Mouse (Mus musculus): Measurements from ENCODE around the gene Grm8. TPM values are rescaled to one million over a fixed set of nuclear protein-coding genes. Genes with fewer than 3 reads are reported as not detected.

The Grm8 gene
- total RNA-seq, 1 experiment = 0.67 TPM

DNA sequence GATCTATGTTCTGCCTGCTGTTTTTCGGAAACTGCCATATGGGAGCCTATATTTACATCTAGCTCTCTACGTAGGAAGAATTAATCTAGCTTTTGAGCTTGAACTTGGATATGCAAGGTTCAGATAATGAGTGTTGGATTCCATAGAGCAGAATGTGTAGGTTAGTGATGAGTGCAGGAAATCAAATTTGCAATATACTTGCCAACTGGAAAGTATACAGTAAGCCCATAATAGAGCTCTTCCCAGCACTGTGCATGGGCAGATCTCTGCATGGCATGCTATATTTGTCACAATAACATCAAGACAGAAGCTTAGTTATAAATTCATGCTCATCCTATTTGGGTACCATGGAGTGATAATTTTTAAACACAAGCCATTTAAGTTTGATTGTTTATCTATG lies 763.9 kb downstream of the Grm8 start:
- in situ Hi-C loops (cut with MboI; ENCODE audit: low sequenced_read_pairs in 2 of 2, unreplicated experiment in 2 of 2) = no loop called here
- TF ChIP-seq ZNF384 (IDR thresholded peaks at IDR 0.05; ENCODE audit: low read depth, low read length) = no peak
- no peak for TF ChIP-seq ZC3H11A (IDR thresholded peaks at IDR 0.05; ENCODE audit: borderline replicate concordance, low read depth, low read length)
- no peak for TF ChIP-seq HCFC1 (IDR thresholded peaks at IDR 0.05; ENCODE audit: borderline replicate concordance, insufficient read depth, low read length)
- TF ChIP-seq CHD2 (IDR thresholded peaks at IDR 0.05; ENCODE audit: low read depth, low read length) = no peak
- no peak for TF ChIP-seq MAFK (IDR thresholded peaks at IDR 0.05; ENCODE audit: insufficient read depth, low read depth, low read length)

DNA sequence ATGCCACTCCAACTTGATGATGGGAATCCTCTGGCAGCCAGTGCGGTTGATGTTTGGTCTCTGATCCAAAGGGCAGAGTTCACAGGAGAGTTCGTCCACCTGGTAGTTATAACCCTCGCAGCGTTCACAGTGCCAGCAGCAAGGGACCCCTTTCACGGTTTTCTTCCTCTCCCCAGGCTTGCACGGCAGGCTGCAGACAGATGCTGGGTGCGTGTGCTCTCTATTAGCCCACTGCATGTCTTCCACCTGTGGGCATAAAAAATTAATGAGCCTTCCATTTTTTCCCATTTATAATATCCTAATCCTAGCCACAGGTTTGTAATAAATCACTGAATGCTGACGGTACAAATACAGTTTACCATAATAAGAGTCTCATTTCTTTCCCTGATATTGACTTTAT lies 771.2 kb downstream of the Grm8 start:
- Histone ChIP-seq H3K9me3 (ENCODE audit: control insufficient read depth, insufficient read depth, low read depth, low read length) (no peaks in the 10 kb centered on the region), H3K27ac (ENCODE audit: insufficient read depth, low read depth, low read length, poor library complexity, severe bottlenecking) (no peak overlapping the region), H3K4me1 (ENCODE audit: control insufficient read depth in 2 of 2, insufficient read depth in 2 of 2, low read length in 2 of 2, poor library complexity in 1 of 2) (no peaks in the 10 kb centered on the region), H3K9ac (ENCODE audit: insufficient read depth, low read depth, low read length, poor library complexity, severe bottlenecking) (no peak overlapping the region), H3K36me3 (ENCODE audit: control insufficient read depth, insufficient read depth, low read length, poor library complexity, severe bottlenecking) (no peaks in the 10 kb centered on the region), H3K4me3 (ENCODE audit: insufficient read depth in 1 of 2, low read depth in 1 of 2, low read length in 2 of 2, poor library complexity in 1 of 2, severe bottlenecking in 1 of 2) (no peak overlapping the region)
- TF ChIP-seq ZC3H11A (IDR thresholded peaks at IDR 0.05; ENCODE audit: borderline replicate concordance, low read depth, low read length) = no peak
- no peak for TF ChIP-seq ZNF384 (IDR thresholded peaks at IDR 0.05; ENCODE audit: low read depth, low read length)
- no peak for TF ChIP-seq CHD2 (IDR thresholded peaks at IDR 0.05; ENCODE audit: low read depth, low read length)
- no peak for TF ChIP-seq MAFK (IDR thresholded peaks at IDR 0.05; ENCODE audit: insufficient read depth, low read depth, low read length)
- no peak for TF ChIP-seq HCFC1 (IDR thresholded peaks at IDR 0.05; ENCODE audit: borderline replicate concordance, insufficient read depth, low read length)
- no peak for DNase-seq (ENCODE audit: low read depth, low spot score)
- in situ Hi-C loops (cut with MboI; ENCODE audit: low sequenced_read_pairs in 2 of 2, unreplicated experiment in 2 of 2) = no loop called here

More for the DNA sequence above, 763.9 kb downstream of the Grm8 start:
- Histone ChIP-seq H3K36me3 (ENCODE audit: control insufficient read depth, insufficient read depth, low read length, poor library complexity, severe bottlenecking) (no peaks in the 10 kb centered on the region), H3K9ac (ENCODE audit: insufficient read depth, low read depth, low read length, poor library complexity, severe bottlenecking) (no peak overlapping the region), H3K27ac (ENCODE audit: insufficient read depth, low read depth, low read length, poor library complexity, severe bottlenecking) (no peak overlapping the region), H3K4me3 (ENCODE audit: insufficient read depth in 1 of 2, low read depth in 1 of 2, low read length in 2 of 2, poor library complexity in 1 of 2, severe bottlenecking in 1 of 2) (no peak overlapping the region), H3K4me1 (ENCODE audit: control insufficient read depth in 2 of 2, insufficient read depth in 2 of 2, low read length in 2 of 2, poor library complexity in 1 of 2) (no peaks in the 10 kb centered on the region), H3K9me3 (ENCODE audit: control insufficient read depth, insufficient read depth, low read depth, low read length) (no peaks in the 10 kb centered on the region)
- DNase-seq (ENCODE audit: low read depth, low spot score) = no peak

DNA sequence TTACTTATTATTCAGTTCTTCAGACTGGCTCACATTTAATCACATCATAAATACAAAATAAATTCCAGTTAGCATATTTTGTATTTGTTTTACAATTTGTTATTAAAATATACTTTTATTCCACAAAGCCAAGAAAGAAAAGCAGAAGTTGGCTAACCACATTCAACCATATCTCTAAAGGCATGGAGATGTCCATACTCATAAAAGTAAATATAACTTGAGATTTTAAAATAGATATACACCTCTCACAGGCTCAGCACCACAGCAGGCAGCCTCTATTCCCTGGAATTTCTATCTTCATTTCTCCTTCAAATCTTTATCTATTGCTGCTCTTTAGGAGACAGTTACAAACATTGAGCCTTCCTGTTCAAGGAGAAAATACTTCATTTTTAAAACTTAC lies 774.5 kb downstream of the Grm8 start:
- in situ Hi-C loops (cut with MboI; ENCODE audit: low sequenced_read_pairs in 2 of 2, unreplicated experiment in 2 of 2) = no loop called here
- H3K9me3 ChIP-seq (ENCODE audit: control insufficient read depth, insufficient read depth, low read depth, low read length) = no peaks in the 10 kb centered on the region
- H3K4me1 ChIP-seq (ENCODE audit: control insufficient read depth in 2 of 2, insufficient read depth in 2 of 2, low read length in 2 of 2, poor library complexity in 1 of 2) = no peaks in the 10 kb centered on the region
- H3K4me3 ChIP-seq (ENCODE audit: insufficient read depth in 1 of 2, low read depth in 1 of 2, low read length in 2 of 2, poor library complexity in 1 of 2, severe bottlenecking in 1 of 2) = no peak overlapping the region
- H3K27ac ChIP-seq (ENCODE audit: insufficient read depth, low read depth, low read length, poor library complexity, severe bottlenecking) = no peak overlapping the region
- TF ChIP-seq MAFK (IDR thresholded peaks at IDR 0.05; ENCODE audit: insufficient read depth, low read depth, low read length) (no peak), CHD2 (IDR thresholded peaks at IDR 0.05; ENCODE audit: low read depth, low read length) (no peak), ZNF384 (IDR thresholded peaks at IDR 0.05; ENCODE audit: low read depth, low read length) (no peak), ZC3H11A (IDR thresholded peaks at IDR 0.05; ENCODE audit: borderline replicate concordance, low read depth, low read length) (no peak), HCFC1 (IDR thresholded peaks at IDR 0.05; ENCODE audit: borderline replicate concordance, insufficient read depth, low read length) (no peak)
- no peak overlapping the region for H3K9ac ChIP-seq (ENCODE audit: insufficient read depth, low read depth, low read length, poor library complexity, severe bottlenecking)
- DNase-seq (ENCODE audit: low read depth, low spot score) = no peak
- no peaks in the 10 kb centered on the region for H3K36me3 ChIP-seq (ENCODE audit: control insufficient read depth, insufficient read depth, low read length, poor library complexity, severe bottlenecking)

DNA sequence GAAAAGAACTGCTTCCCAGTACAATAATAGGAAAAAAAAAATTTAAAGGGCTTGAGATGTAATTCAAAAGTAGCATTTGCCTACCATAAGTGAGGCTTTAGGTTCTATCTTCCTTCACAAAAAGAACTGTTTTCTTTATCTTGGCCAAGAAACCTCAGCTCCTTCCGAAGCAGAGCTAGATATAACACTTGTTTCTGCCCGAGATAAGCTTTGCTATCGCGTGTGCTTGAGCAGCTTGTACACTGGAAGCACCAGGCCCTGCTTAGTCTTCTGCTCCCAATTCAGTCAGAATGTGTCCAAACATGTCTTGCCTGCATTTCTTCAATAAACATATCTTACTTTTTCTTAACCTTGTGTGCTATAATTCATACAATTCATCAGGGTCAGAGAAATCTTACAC lies 783.8 kb downstream of the Grm8 start:
- TF ChIP-seq CHD2 (IDR thresholded peaks at IDR 0.05; ENCODE audit: low read depth, low read length) (no peak), MAFK (IDR thresholded peaks at IDR 0.05; ENCODE audit: insufficient read depth, low read depth, low read length) (no peak), HCFC1 (IDR thresholded peaks at IDR 0.05; ENCODE audit: borderline replicate concordance, insufficient read depth, low read length) (no peak), ZNF384 (IDR thresholded peaks at IDR 0.05; ENCODE audit: low read depth, low read length) (no peak), ZC3H11A (IDR thresholded peaks at IDR 0.05; ENCODE audit: borderline replicate concordance, low read depth, low read length) (no peak)
- DNase-seq (ENCODE audit: low read depth, low spot score) = no peak
- H3K9me3 ChIP-seq (ENCODE audit: control insufficient read depth, insufficient read depth, low read depth, low read length) = no peaks in the 10 kb centered on the region
- no peak overlapping the region for H3K9ac ChIP-seq (ENCODE audit: insufficient read depth, low read depth, low read length, poor library complexity, severe bottlenecking)
- 0 out of 4 replicates have a peak, but pooled peaks cover 0 to 2% of the 10 kb centered on the region in 2 experiments for H3K4me1 ChIP-seq (ENCODE audit: control insufficient read depth in 2 of 2, insufficient read depth in 2 of 2, low read length in 2 of 2, poor library complexity in 1 of 2)
- H3K27ac ChIP-seq (ENCODE audit: insufficient read depth, low read depth, low read length, poor library complexity, severe bottlenecking) = no peak overlapping the region
- H3K4me3 ChIP-seq (ENCODE audit: insufficient read depth in 1 of 2, low read depth in 1 of 2, low read length in 2 of 2, poor library complexity in 1 of 2, severe bottlenecking in 1 of 2) = no peak overlapping the region
- in situ Hi-C loops (cut with MboI; ENCODE audit: low sequenced_read_pairs in 2 of 2, unreplicated experiment in 2 of 2) = no loop called here
- H3K36me3 ChIP-seq (ENCODE audit: control insufficient read depth, insufficient read depth, low read length, poor library complexity, severe bottlenecking) = no peaks in the 10 kb centered on the region

GRCm38 (mm10) chr6:27348272-27348671 lies 786.7 kb downstream of the Grm8 start:
- H3K27ac ChIP-seq (ENCODE audit: insufficient read depth, low read depth, low read length, poor library complexity, severe bottlenecking) = no peak overlapping the region; the same call in 1 of the 2 replicates
- no peaks in the 10 kb centered on the region for H3K9me3 ChIP-seq (ENCODE audit: control insufficient read depth, insufficient read depth, low read depth, low read length)
- 0 out of 4 replicates have a peak, but pooled peaks cover 0 to 2% of the 10 kb centered on the region in 2 experiments for H3K4me1 ChIP-seq (ENCODE audit: control insufficient read depth in 2 of 2, insufficient read depth in 2 of 2, low read length in 2 of 2, poor library complexity in 1 of 2)
- TF ChIP-seq HCFC1 (IDR thresholded peaks at IDR 0.05; ENCODE audit: borderline replicate concordance, insufficient read depth, low read length) (no peak), MAFK (IDR thresholded peaks at IDR 0.05; ENCODE audit: insufficient read depth, low read depth, low read length) (no peak), ZC3H11A (IDR thresholded peaks at IDR 0.05; ENCODE audit: borderline replicate concordance, low read depth, low read length) (no peak), CHD2 (IDR thresholded peaks at IDR 0.05; ENCODE audit: low read depth, low read length) (no peak), ZNF384 (IDR thresholded peaks at IDR 0.05; ENCODE audit: low read depth, low read length) (no peak)
- peak; percentile 7 for DNase-seq (ENCODE audit: low read depth, low spot score)
- in situ Hi-C loops (cut with MboI; ENCODE audit: low sequenced_read_pairs in 2 of 2, unreplicated experiment in 2 of 2) = no loop called here
- H3K9ac ChIP-seq (ENCODE audit: insufficient read depth, low read depth, low read length, poor library complexity, severe bottlenecking) = no peak overlapping the region
- no peak overlapping the region for H3K4me3 ChIP-seq (ENCODE audit: insufficient read depth in 1 of 2, low read depth in 1 of 2, low read length in 2 of 2, poor library complexity in 1 of 2, severe bottlenecking in 1 of 2)
- H3K36me3 ChIP-seq (ENCODE audit: control insufficient read depth, insufficient read depth, low read length, poor library complexity, severe bottlenecking) = no peaks in the 10 kb centered on the region

All from ES-E14 (cell line).